Mouse (Mus musculus) hindbrain, embryonic 10.5 days (tissue): ENCODE results near the gene Pde11a. TPM values are rescaled to one million over a fixed set of nuclear protein-coding genes. Genes with fewer than 3 reads are reported as not detected.

ENCODE experiments used
- DNase-seq: peaks from one replicate; pipeline ENCODE4 v3.0.0-alpha.2; 2017; ENCODE audit warnings: low spot score
- H3K27ac ChIP-seq: fragments of 300-500 bp; sonication (generic); 2 replicates; pipeline ENCODE4 v1.5.1; 2016; ENCODE audit warnings: mild to moderate bottlenecking, moderate library complexity
- H3K27me3 ChIP-seq: fragments of 300-500 bp; sonication (generic); 2 replicates; pipeline ENCODE4 v1.6.1; 2016; ENCODE audit warnings: mild to moderate bottlenecking; ENCODE audit not compliant: poor library complexity, insufficient read depth, severe bottlenecking
- H3K36me3 ChIP-seq: fragments of 300-500 bp; sonication (generic); 2 replicates; pipeline ENCODE4 v1.6.1; 2016; ENCODE audit warnings: mild to moderate bottlenecking, moderate library complexity
- H3K4me1 ChIP-seq: fragments of 300-500 bp; sonication (generic); replicated peaks from 2 replicates; pipeline ENCODE4 v1.6.1; 2016; ENCODE audit warnings: mild to moderate bottlenecking
- H3K4me3 ChIP-seq: fragments of 300-500 bp; sonication (generic); 2 replicates; pipeline ENCODE4 v1.5.1; 2016; ENCODE audit warnings: mild to moderate bottlenecking, moderate library complexity
- H3K9me3 ChIP-seq: fragments of 300-500 bp; sonication (generic); 2 replicates; pipeline ENCODE4 v1.6.1; 2016; ENCODE audit warnings: mild to moderate bottlenecking, moderate library complexity
- WGBS: fragments of 180-500 bp; shearing (Covaris S2); methylation state at CpG from one replicate; pipeline ENCODE4 v1.1.7; 2016; 5-methylcytosine and 5-hydroxymethylcytosine counted together
- polyA plus RNA-seq: library from polyadenylated mRNA; unstranded; fragments of >200 nt; fragmentation: Nextera tagmentation; extraction: Ambion mirVana; gene quantifications from 2 replicates; pipeline ENCODE4 v1.2.1, GENCODE M21; 2016

The Pde11a gene
- polyA plus RNA-seq, 1 experiment from 2014 or later, result 0.29 TPM

DNA sequence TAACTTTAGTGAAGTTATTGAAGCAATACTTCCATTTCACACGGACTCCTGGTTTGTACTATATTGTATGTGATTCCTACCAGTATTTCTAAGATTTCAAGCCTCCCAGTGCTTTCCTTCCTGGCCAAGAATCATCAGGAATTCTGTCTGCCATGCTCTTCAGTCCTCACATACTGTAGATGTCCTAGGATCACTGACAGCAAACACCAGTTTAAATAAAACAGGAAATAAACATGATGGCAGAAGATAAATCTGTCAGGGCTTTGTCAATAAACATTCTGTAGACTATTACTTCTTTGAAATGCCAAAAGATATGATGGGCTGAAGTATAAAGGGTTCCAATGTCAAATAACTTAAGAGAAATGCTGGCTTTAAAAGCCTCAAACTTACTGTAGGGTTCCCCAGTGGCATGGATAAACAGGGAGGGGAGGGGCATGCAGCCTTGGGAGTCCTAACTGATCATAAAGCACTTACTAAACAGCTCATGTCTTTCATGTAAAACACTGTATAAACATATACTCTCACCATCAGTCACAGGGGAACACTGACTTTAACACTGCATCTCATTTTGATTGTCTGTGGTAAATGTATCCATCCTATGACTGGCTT lies 285.6 kb downstream of the Pde11a start:
- 82% methylated on average over 1 of the region's 1 CpGs for WGBS
- Histone ChIP-seq H3K9me3 (no peaks in the 10 kb centered on the region), H3K27me3 (peaks cover 14% of the 10 kb centered on the region; the same call in 1 of the 2 replicates), H3K4me3 (no peak overlapping the region), H3K4me1 (peaks cover 47% of the 10 kb centered on the region), H3K27ac (no peak overlapping the region), H3K36me3 (no peaks in the 10 kb centered on the region)
- DNase-seq, result no peak

GRCm38 (mm10) chr2:76051385-76051784 lies 287.2 kb downstream of the Pde11a start:
- 82% methylated on average over 11 of the region's 11 CpGs for WGBS
- DNase-seq, result no peak
- no peaks in the 10 kb centered on the region for H3K9me3 ChIP-seq
- no peaks in the 10 kb centered on the region for H3K36me3 ChIP-seq
- H3K27me3 ChIP-seq, result no peaks in the 10 kb centered on the region
- no peak overlapping the region for H3K4me3 ChIP-seq
- H3K4me1 ChIP-seq, result peaks cover 30% of the 10 kb centered on the region
- no peak overlapping the region for H3K27ac ChIP-seq

- H3K27me3 ChIP-seq, result no peaks in the 10 kb centered on the region
- H3K36me3 ChIP-seq, result no peaks in the 10 kb centered on the region
- 92% methylated on average over 4 of the region's 4 CpGs for WGBS
Measured at GRCm38 (mm10) chr2:76050911-76051310, 287.7 kb downstream of the Pde11a start.

DNA sequence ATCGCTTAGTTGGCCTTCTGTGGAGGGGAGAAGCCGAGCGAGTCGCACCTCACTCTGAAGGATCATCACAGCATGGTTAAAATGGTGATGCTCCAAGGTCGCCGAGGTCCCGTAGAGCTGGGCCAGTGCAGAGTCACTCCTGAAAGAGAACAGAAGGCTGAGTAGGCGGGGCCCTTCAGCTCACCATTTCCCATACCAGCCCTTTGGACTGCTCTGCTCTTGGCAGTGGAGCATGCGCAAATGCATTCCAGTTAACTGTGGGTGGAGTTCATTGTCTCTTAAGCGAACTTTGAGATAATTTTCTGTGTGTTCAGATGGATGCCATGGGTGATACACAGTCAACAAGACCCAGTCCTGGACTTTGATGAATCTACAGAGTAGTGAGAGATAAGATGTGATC lies 288.5 kb downstream of the Pde11a start:
- peaks cover 20% of the 10 kb centered on the region for H3K4me1 ChIP-seq
- no peak for DNase-seq
- WGBS, result 72% methylated on average over 10 of the region's 10 CpGs
- peak overlapping the region; percentile 77 for H3K27ac ChIP-seq
- no peaks in the 10 kb centered on the region for H3K9me3 ChIP-seq
- no peaks in the 10 kb centered on the region for H3K27me3 ChIP-seq
- no peak overlapping the region for H3K4me3 ChIP-seq
- no peaks in the 10 kb centered on the region for H3K36me3 ChIP-seq

More at GRCm38 (mm10) chr2:76050911-76051310, 287.7 kb downstream of the Pde11a start:
- Histone ChIP-seq H3K27ac (no peak overlapping the region), H3K9me3 (no peaks in the 10 kb centered on the region), H3K4me1 (peaks cover 28% of the 10 kb centered on the region), H3K4me3 (no peak overlapping the region)
- no peak for DNase-seq

GRCm38 (mm10) chr2:76049529-76049928 lies 289.0 kb downstream of the Pde11a start:
- WGBS, result 82% methylated on average over 8 of the region's 8 CpGs
- no peak overlapping the region for H3K4me3 ChIP-seq
- H3K4me1 ChIP-seq, result peaks cover 19% of the 10 kb centered on the region

GRCm38 (mm10) chr2:76047740-76048139 lies 290.8 kb downstream of the Pde11a start:
- no peak for DNase-seq
- Histone ChIP-seq H3K36me3 (no peaks in the 10 kb centered on the region), H3K9me3 (no peaks in the 10 kb centered on the region), H3K27ac (no peak overlapping the region), H3K27me3 (no peaks in the 10 kb centered on the region), H3K4me1 (peaks cover 13% of the 10 kb centered on the region), H3K4me3 (no peak overlapping the region)
- 90% methylated on average over 12 of the region's 12 CpGs for WGBS

More at GRCm38 (mm10) chr2:76049529-76049928, 289.0 kb downstream of the Pde11a start:
- no peaks in the 10 kb centered on the region for H3K27me3 ChIP-seq
- H3K36me3 ChIP-seq, result no peaks in the 10 kb centered on the region
- H3K9me3 ChIP-seq, result no peaks in the 10 kb centered on the region
- no peak for DNase-seq
- H3K27ac ChIP-seq, result peak overlapping the region; percentile 77

DNA sequence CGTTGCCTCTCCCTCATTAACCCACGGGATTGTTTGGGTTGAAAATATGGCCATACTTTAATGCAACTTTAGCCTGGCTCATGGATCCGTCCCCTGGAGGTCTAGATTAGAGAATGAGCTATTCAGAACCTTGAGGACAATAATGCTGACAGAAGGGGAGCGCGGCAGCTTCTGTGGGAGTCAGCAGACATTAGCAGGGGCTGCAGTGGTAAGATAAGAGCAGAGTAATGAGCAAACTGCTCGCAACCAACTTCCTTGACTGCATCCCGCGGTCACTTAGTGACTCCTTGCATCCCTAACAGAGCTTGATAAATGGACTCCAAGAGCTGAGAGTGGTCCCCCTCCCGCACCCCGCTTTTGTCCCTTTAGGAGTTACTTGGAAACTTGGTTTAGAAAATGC lies 296.4 kb downstream of the Pde11a start:
- no peak for DNase-seq
- no peaks in the 10 kb centered on the region for H3K27me3 ChIP-seq
- no peaks in the 10 kb centered on the region for H3K9me3 ChIP-seq
- H3K27ac ChIP-seq, result no peak overlapping the region
- H3K4me1 ChIP-seq, result no peaks in the 10 kb centered on the region
- H3K4me3 ChIP-seq, result no peak overlapping the region
- WGBS, result 89% methylated on average over 10 of the region's 10 CpGs
- H3K36me3 ChIP-seq, result no peaks in the 10 kb centered on the region

- Histone ChIP-seq H3K9me3 (no peaks in the 10 kb centered on the region), H3K36me3 (no peaks in the 10 kb centered on the region), H3K27me3 (no peaks in the 10 kb centered on the region), H3K4me3 (no peak overlapping the region), H3K27ac (no peak overlapping the region), H3K4me1 (no peaks in the 10 kb centered on the region)
- no peak for DNase-seq
- 93% methylated on average over 7 of the region's 7 CpGs for WGBS
Measured at GRCm38 (mm10) chr2:76040116-76040515, 298.5 kb downstream of the Pde11a start.

GRCm38 (mm10) chr2:76030080-76030479 lies 308.5 kb downstream of the Pde11a start:
- no peaks in the 10 kb centered on the region for H3K36me3 ChIP-seq
- H3K27me3 ChIP-seq, result no peaks in the 10 kb centered on the region
- peak overlapping the region; percentile 29; the same call in 1 of the 2 replicates for H3K4me3 ChIP-seq
- DNase-seq, result peak; percentile 82
- H3K4me1 ChIP-seq, result peaks cover 42% of the 10 kb centered on the region
- 12% methylated on average over 8 of the region's 8 CpGs for WGBS
- no peaks in the 10 kb centered on the region for H3K9me3 ChIP-seq
- peak overlapping the region; percentile 89 for H3K27ac ChIP-seq

- Histone ChIP-seq H3K36me3 (no peaks in the 10 kb centered on the region), H3K27me3 (no peaks in the 10 kb centered on the region), H3K27ac (peak overlapping the region; percentile 89), H3K4me3 (peak overlapping the region; percentile 29), H3K9me3 (no peaks in the 10 kb centered on the region), H3K4me1 (peaks cover 42% of the 10 kb centered on the region)
- 15% methylated on average over 20 of the region's 20 CpGs for WGBS
- DNase-seq, result peak; percentile 81
Measured at GRCm38 (mm10) chr2:76029081-76029901, 309.3 kb downstream of the Pde11a start.

GRCm38 (mm10) chr2:76016890-76017289 lies 321.7 kb downstream of the Pde11a start:
- peak overlapping the region; percentile 50 for H3K27ac ChIP-seq

DNA sequence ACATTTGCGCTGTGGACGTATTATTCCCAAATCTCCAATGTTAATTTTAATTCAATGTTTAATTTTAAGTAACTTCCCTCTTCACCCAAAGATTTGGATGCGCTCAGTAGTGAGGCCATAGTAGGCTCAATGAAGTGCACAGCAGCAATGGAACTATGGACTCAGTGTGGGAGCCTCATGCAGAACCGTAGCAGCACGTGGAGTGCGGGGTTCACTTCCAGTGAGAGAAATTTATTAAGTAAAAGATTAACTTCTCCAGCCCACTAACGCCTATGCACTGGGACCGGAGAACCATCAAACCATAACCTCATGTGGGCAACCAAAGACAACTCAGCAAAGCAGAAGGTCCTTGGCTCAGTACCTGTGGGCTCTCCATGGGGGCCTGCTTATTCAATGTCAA lies 322.4 kb downstream of the Pde11a start:
- whole genome bisulfite sequencing, result 89% methylated on average over 8 of the region's 8 CpGs
- Histone ChIP-seq H3K9me3 (no peaks in the 10 kb centered on the region), H3K4me1 (peaks cover 23% of the 10 kb centered on the region), H3K27ac (no peak overlapping the region), H3K4me3 (no peak overlapping the region), H3K36me3 (no peaks in the 10 kb centered on the region), H3K27me3 (no peaks in the 10 kb centered on the region)
- DNase-seq, result no peak

More at GRCm38 (mm10) chr2:76016890-76017289, 321.7 kb downstream of the Pde11a start:
- H3K4me1 ChIP-seq, result peaks cover 23% of the 10 kb centered on the region
- no peak overlapping the region for H3K4me3 ChIP-seq
- no peak for DNase-seq
- 9% methylated on average over 7 of the region's 7 CpGs for WGBS
- H3K27me3 ChIP-seq, result no peaks in the 10 kb centered on the region
- no peaks in the 10 kb centered on the region for H3K36me3 ChIP-seq
- H3K9me3 ChIP-seq, result no peaks in the 10 kb centered on the region

GRCm38 (mm10) chr2:76015460-76015859 lies 323.1 kb downstream of the Pde11a start:
- no peaks in the 10 kb centered on the region for H3K9me3 ChIP-seq
- H3K27me3 ChIP-seq, result no peaks in the 10 kb centered on the region
- DNase-seq, result no peak
- no peaks in the 10 kb centered on the region for H3K36me3 ChIP-seq
- no peak overlapping the region for H3K4me3 ChIP-seq
- no peak overlapping the region for H3K27ac ChIP-seq
- H3K4me1 ChIP-seq, result peaks cover 30% of the 10 kb centered on the region
- 92% methylated on average over 7 of the region's 7 CpGs for WGBS
